Mouse (Mus musculus) heart, embryonic 11.5 days (tissue): Measurements from ENCODE around the gene Cryz. TPM values are rescaled to one million over a fixed set of nuclear protein-coding genes. Genes with fewer than 3 reads are reported as not detected.

Source experiments
- ATAC-seq: fragments of 200-750 bp; cut with Nextera tagmentation; replicated peaks from 2 replicates; pipeline ENCODE4 v1.8.0; 2017; ENCODE audit warnings: moderate library complexity; ENCODE audit not compliant: insufficient number of reproducible peaks, low FRiP score, low TSS enrichment
- H3K27ac ChIP-seq: fragments of 300-500 bp; sonication (generic); 2 replicates; pipeline ENCODE4 v1.5.1; 2014; ENCODE audit warnings: mild to moderate bottlenecking, low read depth, low read length
- H3K27me3 ChIP-seq: fragments of 300-500 bp; sonication (generic); 2 replicates; pipeline ENCODE4 v1.6.1; 2014; ENCODE audit warnings: mild to moderate bottlenecking, low read length, mixed read lengths; ENCODE audit not compliant: control insufficient read depth, insufficient read depth
- H3K36me3 ChIP-seq: fragments of 300-500 bp; sonication (generic); 2 replicates; pipeline ENCODE4 v1.6.1; 2014; ENCODE audit warnings: mild to moderate bottlenecking, low read length, moderate library complexity, mixed read lengths; ENCODE audit not compliant: control insufficient read depth, insufficient read depth
- H3K4me1 ChIP-seq: fragments of 300-500 bp; sonication (generic); 2 replicates; pipeline ENCODE4 v1.6.1; 2014; ENCODE audit warnings: low read length; ENCODE audit not compliant: control insufficient read depth, insufficient read depth
- H3K4me2 ChIP-seq: fragments of 300-500 bp; sonication (generic); 2 replicates; pipeline ENCODE4 v1.6.1; 2014; ENCODE audit warnings: mild to moderate bottlenecking, moderate library complexity
- H3K4me3 ChIP-seq: fragments of 300-500 bp; sonication (generic); 2 replicates; pipeline ENCODE4 v1.5.1; 2014; ENCODE audit warnings: low read depth, low read length
- H3K9ac ChIP-seq: fragments of 300-500 bp; sonication (generic); 2 replicates; pipeline ENCODE4 v1.6.1; 2014; ENCODE audit warnings: mild to moderate bottlenecking, low read depth, low read length, moderate library complexity
- H3K9me3 ChIP-seq: fragments of 300-500 bp; sonication (generic); replicated peaks from 2 replicates; pipeline ENCODE4 v1.6.1; 2016; ENCODE audit warnings: low read length; ENCODE audit not compliant: control insufficient read depth
- WGBS: fragments of 180-500 bp; shearing (Covaris S2); extraction: QIAGEN DNeasy Blood & Tissue Kit; methylation state at CpG from one replicate; pipeline ENCODE4 v1.1.7; 2014; ENCODE audit not compliant: insufficient replicate concordance; 5-methylcytosine and 5-hydroxymethylcytosine counted together
- polyA plus RNA-seq: library from polyadenylated mRNA; unstranded; fragments of >200 nt; fragmentation: Nextera tagmentation; extraction: Ambion mirVana; gene quantifications from 2 replicates; pipeline ENCODE4 v1.2.1, GENCODE M21; 2014

The Cryz gene
- 12.2 and 14.5 TPM in 2 replicates for polyA plus RNA-seq

- Histone ChIP-seq H3K9ac (peak within 1 kb of the TSS; percentile 87), H3K4me3 (peak within 1 kb of the TSS; percentile 74), H3K4me1 (peaks cover 3% of the 10 kb centered on the region; the same call in 1 of the 2 replicates), H3K27ac (peak within 1 kb of the TSS; percentile 93), H3K9me3 (no peaks in the 10 kb centered on the region), H3K27me3 (no peaks in the 10 kb centered on the region), H3K4me2 (peak within 1 kb of the TSS; percentile 78), H3K36me3 (peaks cover 4% of the 10 kb centered on the region; the same call in 1 of the 2 replicates)
- peak; percentile 86 for ATAC-seq
- 0% methylated on average over 25 of the region's 25 CpGs for WGBS
Measured at GRCm38 (mm10) chr3:154596488-154596933, at the start of gene Cryz. Gene Cryz, plus strand, starts transcription at chr3:154596711.

GRCm38 (mm10) chr3:154547549-154548426, 48.7 kb upstream of the Cryz start:
- no peaks in the 10 kb centered on the region for H3K9me3 ChIP-seq
- H3K4me1 ChIP-seq, result peaks cover 9% of the 10 kb centered on the region; the same call in 1 of the 2 replicates
- H3K4me3 ChIP-seq, result peak overlapping the region; percentile 17
- 5% methylated on average over 20 of the region's 20 CpGs for WGBS
- H3K27me3 ChIP-seq, result peaks cover 7% of the 10 kb centered on the region; the same call in 1 of the 2 replicates
- no peaks in the 10 kb centered on the region for H3K36me3 ChIP-seq
- peak overlapping the region; percentile 51 for H3K4me2 ChIP-seq
- ATAC-seq, result no peak
- H3K9ac ChIP-seq, result no peak overlapping the region
- no peak overlapping the region for H3K27ac ChIP-seq

GRCm38 (mm10) chr3:154548868-154549301, 47.6 kb upstream of the Cryz start:
- H3K27me3 ChIP-seq, result peaks cover 7% of the 10 kb centered on the region; the same call in 1 of the 2 replicates
- peak overlapping the region; percentile 27 for H3K4me2 ChIP-seq
- peaks cover 9% of the 10 kb centered on the region; the same call in 1 of the 2 replicates for H3K4me1 ChIP-seq
- H3K9ac ChIP-seq, result no peak overlapping the region
- no peaks in the 10 kb centered on the region for H3K36me3 ChIP-seq
- no peak overlapping the region for H3K27ac ChIP-seq
- 14% methylated on average over 8 of the region's 8 CpGs for WGBS
- H3K9me3 ChIP-seq, result no peaks in the 10 kb centered on the region
- H3K4me3 ChIP-seq, result no peak overlapping the region
- ATAC-seq, result no peak

GRCm38 (mm10) chr3:154550326-154551034, 46.0 kb upstream of the Cryz start:
- H3K9ac ChIP-seq, result no peak overlapping the region
- H3K9me3 ChIP-seq, result no peaks in the 10 kb centered on the region
- H3K36me3 ChIP-seq, result no peaks in the 10 kb centered on the region
- no peak overlapping the region for H3K4me2 ChIP-seq
- H3K4me1 ChIP-seq, result peaks cover 9% of the 10 kb centered on the region; the same call in 1 of the 2 replicates
- no peak overlapping the region for H3K4me3 ChIP-seq
- no peak for ATAC-seq
- H3K27ac ChIP-seq, result no peak overlapping the region
- H3K27me3 ChIP-seq, result peaks cover 7% of the 10 kb centered on the region; the same call in 1 of the 2 replicates
- WGBS, result 51% methylated on average over 17 of the region's 17 CpGs

GRCm38 (mm10) chr3:154551035-154551411, 45.5 kb upstream of the Cryz start:
- H3K27me3 ChIP-seq, result peaks cover 7% of the 10 kb centered on the region; the same call in 1 of the 2 replicates
- H3K27ac ChIP-seq, result no peak overlapping the region
- ATAC-seq, result no peak
- H3K9ac ChIP-seq, result no peak overlapping the region
- H3K4me2 ChIP-seq, result no peak overlapping the region
- 63% methylated on average over 5 of the region's 5 CpGs for WGBS
- H3K9me3 ChIP-seq, result no peaks in the 10 kb centered on the region
- H3K4me1 ChIP-seq, result peaks cover 9% of the 10 kb centered on the region; the same call in 1 of the 2 replicates
- no peak overlapping the region for H3K4me3 ChIP-seq
- H3K36me3 ChIP-seq, result no peaks in the 10 kb centered on the region

- no peak overlapping the region for H3K4me2 ChIP-seq
- no peak overlapping the region for H3K4me3 ChIP-seq
- 90% methylated on average over 3 of the region's 3 CpGs for WGBS
- H3K9ac ChIP-seq, result no peak overlapping the region
- no peaks in the 10 kb centered on the region for H3K9me3 ChIP-seq
- no peak overlapping the region for H3K27ac ChIP-seq
- no peak for ATAC-seq
- no peaks in the 10 kb centered on the region for H3K36me3 ChIP-seq
- no peaks in the 10 kb centered on the region for H3K27me3 ChIP-seq
- H3K4me1 ChIP-seq, result peaks cover 3% of the 10 kb centered on the region; the same call in 1 of the 2 replicates
Measured at GRCm38 (mm10) chr3:154562192-154562591, 34.3 kb upstream of the Cryz start.

- Histone ChIP-seq H3K27me3 (peaks cover 2% of the 10 kb centered on the region; the same call in 1 of the 2 replicates), H3K4me3 (no peak overlapping the region), H3K27ac (no peak overlapping the region), H3K9me3 (no peaks in the 10 kb centered on the region), H3K4me2 (no peak overlapping the region), H3K9ac (no peak overlapping the region), H3K4me1 (peaks cover 3% of the 10 kb centered on the region; the same call in 1 of the 2 replicates), H3K36me3 (no peaks in the 10 kb centered on the region)
- ATAC-seq, result no peak
- WGBS, result 65% methylated on average over 3 of the region's 3 CpGs
Measured at GRCm38 (mm10) chr3:154565437-154565836, 31.1 kb upstream of the Cryz start.

GRCm38 (mm10) chr3:154570029-154570575, 26.4 kb upstream of the Cryz start:
- Histone ChIP-seq H3K4me2 (no peak overlapping the region), H3K9ac (no peak overlapping the region)
- no peak for ATAC-seq

More at GRCm38 (mm10) chr3:154570029-154570575, 26.4 kb upstream of the Cryz start:
- H3K9me3 ChIP-seq, result no peaks in the 10 kb centered on the region
- no peaks in the 10 kb centered on the region for H3K36me3 ChIP-seq
- no peak overlapping the region for H3K27ac ChIP-seq
- H3K4me3 ChIP-seq, result no peak overlapping the region
- WGBS, result 46% methylated on average over 14 of the region's 14 CpGs
- H3K27me3 ChIP-seq, result peaks cover 9% of the 10 kb centered on the region; the same call in 1 of the 2 replicates
- H3K4me1 ChIP-seq, result no peaks in the 10 kb centered on the region
